Mouse (Mus musculus) midbrain, embryonic 15.5 days (tissue): ENCODE results near the gene Glcci1. TPM values are rescaled to one million over a fixed set of nuclear protein-coding genes. Genes with fewer than 3 reads are reported as not detected.
"Not testable (repeated sequence)": the region's sequence is repeated elsewhere in the genome, so short reads cannot be mapped to it uniquely, and the experiment has no call there.

Source experiments
- ATAC-seq: fragments of 200-750 bp; cut with Nextera tagmentation; replicated peaks from 2 replicates; pipeline ENCODE4 v1.8.0; 2017; ENCODE audit warnings: moderate TSS enrichment
- H3K27ac ChIP-seq: fragments of 300-500 bp; sonication (generic); 2 replicates; pipeline ENCODE4 v1.5.1; 2015; ENCODE audit warnings: mild to moderate bottlenecking, inconsistent platforms
- H3K27me3 ChIP-seq: fragments of 300-500 bp; sonication (generic); replicated peaks from 2 replicates; pipeline ENCODE4 v1.6.1; 2015; ENCODE audit warnings: inconsistent platforms
- H3K36me3 ChIP-seq: fragments of 300-500 bp; sonication (generic); replicated peaks from 2 replicates; pipeline ENCODE4 v1.6.1; 2015; ENCODE audit warnings: inconsistent platforms
- H3K4me1 ChIP-seq: fragments of 300-500 bp; sonication (generic); 2 replicates; pipeline ENCODE4 v1.6.1; 2015; ENCODE audit warnings: inconsistent platforms
- H3K4me2 ChIP-seq: fragments of 300-500 bp; sonication (generic); 2 replicates; pipeline ENCODE4 v1.6.1; 2015; ENCODE audit warnings: inconsistent platforms, mild to moderate bottlenecking, moderate library complexity
- H3K4me3 ChIP-seq: fragments of 300-500 bp; sonication (generic); 2 replicates; pipeline ENCODE4 v1.5.1; 2015; ENCODE audit warnings: mild to moderate bottlenecking, inconsistent platforms
- H3K9ac ChIP-seq: fragments of 300-500 bp; sonication (generic); 2 replicates; pipeline ENCODE4 v1.6.1; 2015; ENCODE audit warnings: mild to moderate bottlenecking, inconsistent platforms
- H3K9me3 ChIP-seq: fragments of 300-500 bp; sonication (generic); 2 replicates; pipeline ENCODE4 v1.6.1; 2016; ENCODE audit warnings: inconsistent platforms
- WGBS: fragments of 180-500 bp; shearing (Covaris S2); methylation state at CpG from one replicate; pipeline ENCODE4 v1.1.7; 2015; ENCODE audit warnings: mixed read lengths; 5-methylcytosine and 5-hydroxymethylcytosine counted together
- polyA plus RNA-seq: library from polyadenylated mRNA; unstranded; fragments of >200 nt; fragmentation: Nextera tagmentation; extraction: Ambion mirVana; gene quantifications from 2 replicates; pipeline ENCODE4 v1.2.1, GENCODE M21; 2015

Gene Glcci1
- polyA plus RNA-seq, 1 experiment from 2014 or later: 7.6 TPM

DNA sequence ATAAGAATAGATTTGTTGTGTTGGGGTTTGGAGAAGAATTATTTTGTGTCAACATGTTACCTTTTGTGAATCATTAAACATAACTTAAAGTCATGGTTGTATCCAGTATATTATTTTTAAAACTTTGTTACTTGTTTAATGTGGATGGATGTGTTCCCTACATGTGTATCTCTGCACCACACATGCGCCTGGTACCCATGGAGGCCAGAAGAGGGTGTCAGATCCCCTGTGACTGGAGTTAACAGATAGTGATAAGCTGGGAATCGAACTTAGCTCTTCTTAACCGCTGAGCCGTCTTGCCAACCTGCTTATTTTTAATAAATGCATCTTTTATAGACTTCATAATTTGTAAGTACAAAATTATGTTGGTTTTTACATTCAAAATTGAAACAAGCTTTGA, 11.8 kb downstream of the Glcci1 start:
- Histone ChIP-seq H3K27ac (no peak overlapping the region), H3K4me2 (no peak overlapping the region), H3K9me3 (no peaks in the 10 kb centered on the region), H3K4me1 (no peaks in the 10 kb centered on the region), H3K36me3 (no peaks in the 10 kb centered on the region), H3K9ac (no peak overlapping the region), H3K27me3 (no peaks in the 10 kb centered on the region), H3K4me3 (no peak overlapping the region)
- no peak for ATAC-seq
- WGBS: 95% methylated on average over 4 of the region's 4 CpGs

DNA sequence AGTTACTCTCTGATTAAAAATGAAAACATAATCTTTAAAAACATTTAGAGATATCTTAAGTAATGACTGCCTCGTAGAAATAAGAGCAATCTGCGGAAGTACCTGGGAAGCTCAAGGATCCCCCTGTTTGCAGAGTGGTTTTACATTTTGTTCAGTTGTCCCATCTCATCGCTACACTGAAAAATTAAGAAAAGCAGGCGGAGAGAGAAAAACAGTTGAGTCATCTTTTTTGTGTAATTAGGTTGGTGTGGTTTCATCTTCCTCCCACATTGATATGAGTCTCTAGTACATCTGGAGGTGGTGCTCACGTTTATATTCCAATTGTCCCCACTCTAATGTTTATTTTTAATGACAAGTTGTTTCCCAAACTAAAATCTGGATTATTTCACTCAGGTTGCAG, 15.3 kb downstream of the Glcci1 start:
- H3K27ac ChIP-seq: no peak overlapping the region
- H3K27me3 ChIP-seq: no peaks in the 10 kb centered on the region
- no peak overlapping the region for H3K4me3 ChIP-seq
- H3K9me3 ChIP-seq: no peaks in the 10 kb centered on the region
- H3K9ac ChIP-seq: no peak overlapping the region
- no peaks in the 10 kb centered on the region for H3K36me3 ChIP-seq
- no peak for ATAC-seq
- 94% methylated on average over 5 of the region's 5 CpGs for WGBS
- no peak overlapping the region for H3K4me2 ChIP-seq
- no peaks in the 10 kb centered on the region for H3K4me1 ChIP-seq

DNA sequence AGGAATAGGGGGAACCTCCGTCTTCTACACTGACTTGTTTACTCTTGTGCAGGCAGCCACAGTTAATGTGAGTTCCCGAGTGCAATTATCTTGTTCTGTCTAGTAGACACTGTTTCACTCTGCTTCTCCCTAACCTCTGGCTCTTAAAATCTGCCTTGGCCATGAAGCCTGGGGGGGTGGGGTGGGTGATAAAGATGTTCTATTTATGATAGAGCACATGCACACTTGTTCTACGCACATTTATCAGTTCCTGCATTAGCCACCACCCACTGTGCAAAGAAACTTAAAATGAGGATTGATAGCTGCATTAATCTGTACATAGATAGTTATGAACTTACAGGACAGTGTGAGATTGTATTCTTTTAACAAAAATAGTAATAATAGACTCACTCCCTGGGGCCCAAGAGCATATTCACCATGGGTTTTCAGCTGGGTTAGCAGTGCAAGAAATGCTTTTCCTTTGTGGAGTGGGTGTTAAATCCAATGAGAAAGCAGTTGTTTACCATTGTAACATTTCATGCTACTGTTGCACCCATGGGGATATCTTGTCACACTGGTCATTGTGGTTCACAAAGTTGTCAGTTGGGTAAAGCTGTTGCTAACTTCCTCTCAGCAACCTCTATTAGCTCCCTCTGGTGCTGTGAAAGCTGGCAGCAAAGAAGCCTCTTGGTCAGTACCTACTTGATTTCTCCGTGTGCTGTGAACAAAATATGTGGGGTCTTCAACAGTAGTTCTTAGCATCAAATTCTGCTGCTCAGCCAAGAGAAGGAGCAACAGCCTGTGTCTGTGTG, 21.9 kb downstream of the Glcci1 start:
- Histone ChIP-seq H3K27me3 (no peaks in the 10 kb centered on the region), H3K4me2 (no peak overlapping the region), H3K27ac (no peak overlapping the region), H3K4me3 (no peak overlapping the region), H3K9me3 (no peaks in the 10 kb centered on the region), H3K36me3 (no peaks in the 10 kb centered on the region), H3K4me1 (no peaks in the 10 kb centered on the region), H3K9ac (no peak overlapping the region)
- WGBS: 90% methylated on average over 4 of the region's 4 CpGs
- ATAC-seq: no peak

DNA sequence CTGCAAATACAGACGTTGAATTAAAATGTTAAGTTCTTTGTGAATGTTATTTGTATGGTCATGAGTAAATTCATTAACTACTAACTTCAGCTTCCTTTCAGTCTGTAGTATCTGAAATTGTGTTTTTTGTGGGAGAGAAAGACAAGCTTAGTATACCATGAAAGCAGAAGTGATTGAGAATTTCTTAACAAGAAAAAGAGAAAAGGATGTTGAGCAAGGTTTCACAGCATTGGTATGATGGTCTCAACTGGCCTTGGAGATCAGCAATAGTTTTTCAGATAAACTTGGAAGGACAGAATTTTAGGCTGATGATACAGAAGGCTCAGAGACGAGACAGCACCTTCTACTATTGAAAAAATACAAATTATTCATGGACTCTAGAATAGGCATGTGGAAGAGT, 27.5 kb downstream of the Glcci1 start:
- no peaks in the 10 kb centered on the region for H3K9me3 ChIP-seq
- ATAC-seq: no peak
- no peaks in the 10 kb centered on the region for H3K27me3 ChIP-seq
- no peak overlapping the region for H3K27ac ChIP-seq
- WGBS: 72% methylated on average over 2 of the region's 2 CpGs
- no peak overlapping the region for H3K4me2 ChIP-seq
- no peaks in the 10 kb centered on the region for H3K4me1 ChIP-seq
- H3K36me3 ChIP-seq: no peaks in the 10 kb centered on the region
- H3K4me3 ChIP-seq: no peak overlapping the region
- no peak overlapping the region for H3K9ac ChIP-seq

DNA sequence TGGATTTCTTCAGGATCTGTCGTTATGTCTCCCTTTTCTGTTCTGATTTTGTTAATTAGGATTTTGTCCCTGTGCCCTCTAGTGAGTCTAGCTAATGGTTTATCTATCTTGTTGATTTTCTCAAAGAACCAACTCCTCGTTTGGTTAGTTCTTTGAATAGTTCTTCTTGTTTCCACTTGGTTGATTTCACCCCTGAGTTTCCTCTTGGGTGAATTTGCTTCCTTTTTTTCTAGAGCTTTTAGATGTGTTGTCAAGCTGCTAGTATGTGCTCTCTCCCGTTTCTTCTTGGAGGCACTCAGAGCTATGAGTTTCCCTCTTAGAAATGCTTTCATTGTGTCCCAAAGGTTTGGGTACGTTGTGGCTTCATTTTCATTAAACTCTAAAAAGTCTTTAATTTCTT, 32.1 kb downstream of the Glcci1 start:
- H3K4me3 ChIP-seq, H3K9ac ChIP-seq, H3K4me2 ChIP-seq, H3K36me3 ChIP-seq, H3K9me3 ChIP-seq, H3K27me3 ChIP-seq, H3K27ac ChIP-seq, H3K4me1 ChIP-seq, ATAC-seq: not testable (repeated sequence)
- 89% methylated on average over 4 of the region's 4 CpGs for WGBS

DNA sequence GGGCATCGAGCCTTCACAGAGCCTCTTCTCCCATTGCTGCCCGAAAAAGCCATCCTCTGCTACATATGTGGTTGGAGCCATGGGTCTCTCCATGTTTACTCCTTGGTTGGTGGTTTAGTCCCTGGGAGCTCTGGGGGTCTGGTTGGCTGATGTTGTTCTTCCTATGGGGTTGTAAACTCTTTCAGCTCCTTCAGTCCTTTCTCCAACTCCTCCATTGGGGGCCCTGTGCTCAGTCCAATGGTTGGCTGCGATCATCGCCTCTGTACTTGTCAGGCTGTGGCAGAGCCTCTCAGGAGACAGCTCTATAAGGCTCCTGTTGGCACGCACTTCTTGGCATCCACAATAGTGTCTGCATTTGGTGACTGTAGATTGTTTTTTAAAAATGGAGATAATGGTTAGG, 35.4 kb downstream of the Glcci1 start:
- Histone ChIP-seq H3K9me3 (no peaks in the 10 kb centered on the region), H3K27ac (no peak overlapping the region), H3K9ac (no peak overlapping the region), H3K4me3 (no peak overlapping the region), H3K27me3 (no peaks in the 10 kb centered on the region), H3K4me1 (no peaks in the 10 kb centered on the region), H3K36me3 (peaks cover 3% of the 10 kb centered on the region; the same call in 1 of the 2 replicates), H3K4me2 (no peak overlapping the region)
- WGBS: 95% methylated on average over 5 of the region's 5 CpGs
- ATAC-seq: no peak

DNA sequence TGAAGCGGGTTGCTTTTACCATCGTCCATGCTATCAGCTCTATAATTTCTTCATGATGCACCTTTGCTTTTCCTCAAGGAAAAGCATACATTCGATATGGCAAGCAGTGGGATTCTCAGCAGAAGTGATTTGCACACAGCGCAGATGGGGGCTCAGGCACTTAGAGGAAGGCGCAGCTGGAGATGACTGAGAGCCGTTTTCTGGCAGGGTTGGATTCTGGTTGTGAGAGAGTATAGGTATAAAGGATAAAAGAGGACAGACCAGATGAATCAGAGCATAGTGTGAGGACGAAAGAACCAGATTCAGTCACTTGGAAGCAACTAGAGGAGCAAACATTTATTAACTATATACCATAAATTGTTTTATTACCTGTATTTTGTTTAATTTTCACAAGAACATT, 36.4 kb downstream of the Glcci1 start:
- H3K36me3 ChIP-seq: peaks cover 3% of the 10 kb centered on the region; the same call in 1 of the 2 replicates
- ATAC-seq: no peak
- no peaks in the 10 kb centered on the region for H3K4me1 ChIP-seq
- H3K9me3 ChIP-seq: no peaks in the 10 kb centered on the region
- 96% methylated on average over 7 of the region's 7 CpGs for WGBS
- no peak overlapping the region for H3K9ac ChIP-seq
- H3K27ac ChIP-seq: no peak overlapping the region
- H3K4me3 ChIP-seq: no peak overlapping the region
- no peaks in the 10 kb centered on the region for H3K27me3 ChIP-seq
- no peak overlapping the region for H3K4me2 ChIP-seq

DNA sequence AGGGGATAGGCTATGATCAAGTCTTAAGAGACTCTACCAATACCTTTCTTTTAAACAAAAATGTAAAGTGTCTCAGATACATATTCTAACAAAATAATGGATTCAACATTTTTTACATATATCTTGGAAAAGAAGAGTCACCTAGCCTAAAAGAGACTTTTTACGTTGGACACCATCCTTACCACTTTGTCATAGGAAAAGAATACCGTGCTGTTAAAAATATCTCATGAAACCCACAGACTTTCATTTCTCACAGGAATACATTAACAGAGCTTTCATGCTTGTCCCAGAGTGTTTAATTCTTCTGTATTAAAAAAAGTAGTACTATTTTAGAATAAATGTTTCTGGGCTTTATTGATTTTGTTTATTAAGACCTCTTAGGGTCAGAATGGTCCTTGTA, 41.8 kb downstream of the Glcci1 start:
- no peaks in the 10 kb centered on the region for H3K9me3 ChIP-seq
- no peak for ATAC-seq
- H3K36me3 ChIP-seq: no peaks in the 10 kb centered on the region
- no peak overlapping the region for H3K9ac ChIP-seq
- no peak overlapping the region for H3K4me2 ChIP-seq
- H3K27me3 ChIP-seq: no peaks in the 10 kb centered on the region
- WGBS: 97% methylated on average over 2 of the region's 2 CpGs
- H3K27ac ChIP-seq: no peak overlapping the region
- H3K4me1 ChIP-seq: no peaks in the 10 kb centered on the region
- H3K4me3 ChIP-seq: no peak overlapping the region

DNA sequence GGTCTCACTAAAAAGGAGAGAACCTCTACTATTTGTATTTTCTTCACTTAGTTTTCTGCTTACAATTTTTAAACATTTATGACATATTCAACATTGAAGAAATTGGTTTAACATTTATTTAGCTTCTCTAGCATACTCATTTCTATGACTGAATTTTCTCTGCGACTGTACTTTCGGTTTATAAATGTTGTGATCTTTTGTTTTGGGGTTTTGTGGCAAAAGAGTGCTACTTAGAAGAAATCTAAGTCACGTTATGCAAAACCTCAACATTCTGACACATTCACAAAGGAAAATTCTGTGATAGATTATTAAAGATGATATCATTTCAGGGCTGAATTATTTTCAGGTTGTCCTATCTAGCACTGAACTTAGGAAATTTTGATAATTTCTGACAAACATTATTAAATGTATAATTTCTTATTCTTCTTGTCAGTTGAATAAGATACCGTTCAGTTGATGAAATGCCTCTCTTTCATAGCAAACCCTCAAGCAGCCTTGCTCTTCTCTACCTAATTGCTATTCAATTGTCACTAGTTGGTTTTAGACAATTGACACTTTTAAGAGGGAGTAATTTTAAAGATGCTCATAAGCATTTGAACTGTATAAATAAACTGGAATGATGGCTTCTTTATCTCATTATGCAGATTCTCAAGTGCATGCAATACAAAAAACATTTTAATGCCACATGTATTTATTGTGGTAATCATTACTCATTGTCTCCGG, 47.6 kb downstream of the Glcci1 start:
- Histone ChIP-seq H3K27me3 (no peaks in the 10 kb centered on the region), H3K9ac (no peak overlapping the region), H3K4me2 (no peak overlapping the region), H3K4me3 (no peak overlapping the region), H3K9me3 (no peaks in the 10 kb centered on the region), H3K27ac (no peak overlapping the region), H3K4me1 (no peaks in the 10 kb centered on the region), H3K36me3 (no peaks in the 10 kb centered on the region)
- WGBS: 88% methylated on average over 5 of the region's 5 CpGs
- no peak for ATAC-seq

DNA sequence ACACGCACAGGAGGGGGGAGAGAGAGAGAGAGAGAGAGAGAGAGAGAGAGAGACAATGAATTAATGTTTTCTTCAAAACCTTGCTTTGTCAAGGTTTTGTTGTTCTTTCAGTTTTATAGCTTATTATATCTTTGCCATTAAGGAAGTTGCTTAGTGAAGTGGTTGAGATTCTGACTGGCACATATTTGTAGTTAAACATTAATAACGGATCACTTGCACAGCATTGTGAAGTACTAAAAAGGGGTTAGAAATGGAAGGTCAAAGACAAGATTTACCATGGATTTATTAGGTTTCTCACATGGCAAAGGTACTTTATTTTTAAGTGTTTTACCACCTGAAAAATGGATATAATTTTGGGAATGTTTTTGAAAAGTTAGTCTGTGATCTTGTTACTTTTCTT, 51.3 kb downstream of the Glcci1 start:
- Histone ChIP-seq H3K4me3 (no peak overlapping the region), H3K36me3 (no peaks in the 10 kb centered on the region; the same call in 1 of the 2 replicates), H3K4me1 (no peaks in the 10 kb centered on the region), H3K4me2 (no peak overlapping the region), H3K27ac (no peak overlapping the region), H3K9ac (no peak overlapping the region), H3K27me3 (no peaks in the 10 kb centered on the region), H3K9me3 (no peaks in the 10 kb centered on the region)
- no peak for ATAC-seq
- WGBS: 91% methylated on average over 2 of the region's 2 CpGs

DNA sequence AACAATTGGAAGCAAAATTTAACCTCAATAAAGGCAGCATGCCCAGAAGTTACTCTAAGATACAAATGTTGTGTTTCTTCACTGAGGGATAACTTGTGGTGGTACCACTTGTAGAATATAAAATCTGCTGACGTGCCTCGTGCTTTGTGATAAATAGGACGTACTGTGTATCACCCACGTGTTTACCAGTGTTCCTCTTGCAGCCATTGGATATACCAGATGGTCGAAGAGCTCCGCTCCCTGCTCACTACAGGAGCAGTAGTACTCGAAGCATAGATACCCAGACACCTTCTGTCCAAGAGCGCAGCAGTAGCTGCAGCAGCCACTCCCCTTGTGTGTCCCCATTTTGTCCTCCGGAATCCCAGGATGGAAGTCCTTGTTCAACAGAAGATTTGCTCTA, 73.0 kb downstream of the Glcci1 start:
- no peak overlapping the region for H3K9ac ChIP-seq
- no peak overlapping the region for H3K4me2 ChIP-seq
- no peaks in the 10 kb centered on the region for H3K9me3 ChIP-seq
- H3K27ac ChIP-seq: no peak overlapping the region
- no peak for ATAC-seq
- no peaks in the 10 kb centered on the region for H3K36me3 ChIP-seq
- H3K4me1 ChIP-seq: no peaks in the 10 kb centered on the region
- no peak overlapping the region for H3K4me3 ChIP-seq
- 96% methylated on average over 9 of the region's 9 CpGs for WGBS
- H3K27me3 ChIP-seq: no peaks in the 10 kb centered on the region

DNA sequence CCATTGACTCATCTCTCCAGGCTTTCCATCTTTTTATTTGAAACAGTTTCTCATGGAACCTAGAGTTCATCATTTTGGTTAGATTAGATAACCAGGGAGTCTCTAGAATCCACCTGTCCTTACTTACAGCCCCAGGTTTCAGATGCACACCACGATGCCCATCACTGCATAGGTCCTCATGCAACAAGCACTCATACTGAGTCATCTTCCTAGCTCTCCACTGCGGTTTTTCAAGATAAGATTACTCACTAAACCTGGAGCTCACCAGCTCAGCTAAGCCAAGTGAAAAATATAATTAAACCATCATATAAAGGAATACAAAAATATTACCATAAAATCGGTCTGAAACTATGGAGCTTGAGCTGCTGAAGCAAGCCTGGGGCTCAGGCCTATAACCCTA, 74.5 kb downstream of the Glcci1 start:
- Histone ChIP-seq H3K4me1 (no peaks in the 10 kb centered on the region), H3K4me2 (no peak overlapping the region), H3K9ac (no peak overlapping the region), H3K27me3 (no peaks in the 10 kb centered on the region), H3K27ac (no peak overlapping the region), H3K9me3 (no peaks in the 10 kb centered on the region), H3K4me3 (no peak overlapping the region), H3K36me3 (no peaks in the 10 kb centered on the region)
- no peak for ATAC-seq
- 92% methylated on average over 3 of the region's 3 CpGs for WGBS

DNA sequence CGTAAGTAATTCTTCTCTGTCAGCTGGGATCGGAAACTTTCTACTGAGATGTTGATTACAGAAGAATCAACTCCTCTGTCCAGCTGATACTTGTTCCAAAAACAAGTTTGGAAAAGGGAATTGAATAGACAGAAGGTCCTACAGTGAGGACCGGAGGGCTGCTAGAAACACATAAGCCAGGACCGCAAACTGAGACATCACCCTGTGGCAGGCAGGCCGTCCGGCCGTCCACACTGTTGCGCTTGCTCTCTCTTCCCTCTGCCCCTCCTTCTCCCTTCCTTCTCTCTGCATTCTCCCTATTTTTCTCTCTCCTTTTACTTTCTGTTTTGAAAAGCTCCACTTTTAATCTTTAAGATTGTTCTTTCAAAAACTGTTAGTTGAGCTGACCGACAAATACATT, 82.3 kb downstream of the Glcci1 start:
- no peaks in the 10 kb centered on the region for H3K36me3 ChIP-seq
- H3K27me3 ChIP-seq: no peaks in the 10 kb centered on the region
- H3K4me1 ChIP-seq: no peaks in the 10 kb centered on the region
- 81% methylated on average over 9 of the region's 9 CpGs for WGBS
- no peak overlapping the region for H3K9ac ChIP-seq
- no peak overlapping the region for H3K4me3 ChIP-seq
- ATAC-seq: no peak
- no peak overlapping the region for H3K4me2 ChIP-seq
- no peak overlapping the region for H3K27ac ChIP-seq
- H3K9me3 ChIP-seq: no peaks in the 10 kb centered on the region
